Mouse (Mus musculus) MEL (cell line): ENCODE measurements at regions not wholly inside any gene's neighbourhood (a gene's known extent, or its start where the extent isn't known, plus 50 kb on each side); places are given as distances from the start of the nearest gene placed in this dataset.

Source experiments
- DNase-seq: peaks from one replicate; pipeline ENCODE4 v3.0.0; 2011; ENCODE audit warnings: low read depth, low spot score
- H3K27ac ChIP-seq: 2 replicates; pipeline ENCODE4 v1.5.1; 2012; ENCODE audit warnings: low read depth, mild to moderate bottlenecking, control low read depth, low read length, moderate library complexity; ENCODE audit not compliant: control insufficient read depth
- H3K27me3 ChIP-seq, 2 experiments: fragments of 150-350 bp in 1 of 2; sonication (generic) in 1 of 2; 2 replicates each; pipeline ENCODE4 v1.6.1; 2012; ENCODE audit warnings: low read length in 2 of 2, mild to moderate bottlenecking in 2 of 2, improper control_type of control experiment in 1 of 2, moderate library complexity in 1 of 2; ENCODE audit not compliant: insufficient read depth in 2 of 2, control insufficient read depth in 1 of 2
- H3K36me3 ChIP-seq, 2 experiments: 2 replicates each; pipeline ENCODE4 v1.6.1; 2012 to 2014; ENCODE audit warnings: low read length in 2 of 2, improper control_type of control experiment in 1 of 2, inconsistent platforms in 1 of 2, mild to moderate bottlenecking in 1 of 2; ENCODE audit not compliant: insufficient read depth in 2 of 2, control insufficient read depth in 1 of 2
- H3K4me1 ChIP-seq, 2 experiments: fragments of 150-350 bp in 1 of 2; sonication (generic) in 1 of 2; 2 replicates each; pipeline ENCODE4 v1.6.1; 2012; ENCODE audit warnings: low read length in 2 of 2, improper control_type of control experiment in 1 of 2, mild to moderate bottlenecking in 1 of 2; ENCODE audit not compliant: insufficient read depth in 2 of 2, control insufficient read depth in 1 of 2
- H3K4me3 ChIP-seq, 2 experiments: fragments of 150-350 bp in 1 of 2; sonication (generic) in 1 of 2; 2 replicates each; pipeline ENCODE4 v1.5.1; 2012; ENCODE audit warnings: low read depth in 2 of 2, low read length in 2 of 2, mild to moderate bottlenecking in 2 of 2, moderate library complexity in 2 of 2, control low read depth in 1 of 2, improper control_type of control experiment in 1 of 2; ENCODE audit not compliant: control insufficient read depth in 1 of 2, insufficient read depth in 1 of 2
- H3K79me2 ChIP-seq: 2 replicates; pipeline ENCODE4 v1.6.1; 2012; ENCODE audit warnings: mild to moderate bottlenecking, low read length, moderate library complexity; ENCODE audit not compliant: control insufficient read depth, poor library complexity, insufficient read depth
- H3K9ac ChIP-seq: 2 replicates; pipeline ENCODE4 v1.6.1; 2012; ENCODE audit warnings: low read depth, mild to moderate bottlenecking, control low read depth, low read length, moderate library complexity; ENCODE audit not compliant: control insufficient read depth, poor library complexity, severe bottlenecking
- H3K9me3 ChIP-seq: fragments of 150-350 bp; sonication (generic); replicated peaks from 2 replicates; pipeline ENCODE4 v1.6.1; 2012; ENCODE audit warnings: mild to moderate bottlenecking, low read length, improper control_type of control experiment, moderate library complexity; ENCODE audit not compliant: insufficient read depth
- CHD1 ChIP-seq: IDR thresholded peaks from 2 replicates; pipeline ENCODE4 v1.6.1; 2012; ENCODE audit warnings: low read depth, mild to moderate bottlenecking, inconsistent platforms, low read length, improper control_type of control experiment
- CHD2 ChIP-seq: IDR thresholded peaks from 2 replicates; pipeline ENCODE4 v1.6.1; 2011; ENCODE audit warnings: low read length, improper control_type of control experiment
- CTCF ChIP-seq, 3 experiments: IDR thresholded peaks in 2 of 3; conservative IDR thresholded peaks in 1 of 3; 2 replicates each; pipeline ENCODE4 v1.5.1; 2011 to 2012; ENCODE audit warnings: low read length in 3 of 3, low read depth in 2 of 3, mild to moderate bottlenecking in 2 of 3, improper control_type of control experiment in 1 of 3, inconsistent platforms in 1 of 3, mixed read lengths in 1 of 3, moderate library complexity in 1 of 3; ENCODE audit not compliant: control insufficient read depth in 1 of 3, insufficient read depth in 1 of 3, poor library complexity in 1 of 3, severe bottlenecking in 1 of 3
- EP300 ChIP-seq, 2 experiments: IDR thresholded peaks; 2 replicates each; pipeline ENCODE4 v1.6.1; 2011; ENCODE audit warnings: improper control_type of control experiment in 2 of 2, low read length in 2 of 2, low read depth in 1 of 2, mild to moderate bottlenecking in 1 of 2
- ETS1 ChIP-seq: IDR thresholded peaks from 2 replicates; pipeline ENCODE4 v1.6.1; 2012; ENCODE audit warnings: low read depth, mild to moderate bottlenecking, inconsistent platforms, low read length, improper control_type of control experiment, moderate library complexity
- MAFK ChIP-seq: IDR thresholded peaks from 2 replicates; pipeline ENCODE4 v1.6.1; 2011; ENCODE audit warnings: low read depth, mild to moderate bottlenecking, low read length, improper control_type of control experiment, borderline replicate concordance
- MAZ ChIP-seq: IDR thresholded peaks from 2 replicates; pipeline ENCODE4 v1.6.1; 2012; ENCODE audit warnings: low read depth, mild to moderate bottlenecking, inconsistent platforms, low read length, improper control_type of control experiment
- MEF2A ChIP-seq: IDR thresholded peaks from 2 replicates; pipeline ENCODE4 v1.6.1; 2014; ENCODE audit warnings: low read depth, mild to moderate bottlenecking, inconsistent platforms, low read length, improper control_type of control experiment; ENCODE audit not compliant: poor library complexity, insufficient replicate concordance, severe bottlenecking; ENCODE audit errors: extremely low read depth
- MXI1 ChIP-seq: IDR thresholded peaks from 2 replicates; pipeline ENCODE4 v1.6.1; 2011; ENCODE audit warnings: mild to moderate bottlenecking, low read depth, low read length, improper control_type of control experiment
- MYB ChIP-seq: IDR thresholded peaks from 2 replicates; pipeline ENCODE4 v1.6.1; 2011; ENCODE audit warnings: mild to moderate bottlenecking, low read depth, low read length, improper control_type of control experiment
- POLR2A ChIP-seq, 2 experiments: IDR thresholded peaks; 2 replicates each; pipeline ENCODE4 v1.6.1; 2011 to 2012; ENCODE audit warnings: low read length in 2 of 2, mild to moderate bottlenecking in 2 of 2, control low read depth in 1 of 2, improper control_type of control experiment in 1 of 2, low read depth in 1 of 2, moderate library complexity in 1 of 2; ENCODE audit not compliant: control insufficient read depth in 1 of 2, insufficient read depth in 1 of 2, poor library complexity in 1 of 2
- RAD21 ChIP-seq: IDR thresholded peaks from 2 replicates; pipeline ENCODE4 v1.6.1; 2011; ENCODE audit warnings: mild to moderate bottlenecking, low read depth, low read length, improper control_type of control experiment
- RCOR1 ChIP-seq: IDR thresholded peaks from 2 replicates; pipeline ENCODE4 v1.6.1; 2012; ENCODE audit warnings: low read depth, mild to moderate bottlenecking, inconsistent platforms, low read length, improper control_type of control experiment
- SIN3A ChIP-seq: IDR thresholded peaks from 2 replicates; pipeline ENCODE4 v1.6.1; 2012; ENCODE audit warnings: low read length, improper control_type of control experiment, inconsistent platforms
- SMC3 ChIP-seq: IDR thresholded peaks from 2 replicates; pipeline ENCODE4 v1.6.1; 2011; ENCODE audit warnings: low read depth, low read length, improper control_type of control experiment
- TAL1 ChIP-seq: IDR thresholded peaks from 2 replicates; pipeline ENCODE4 v1.6.1; 2012; ENCODE audit warnings: mild to moderate bottlenecking, inconsistent platforms, low read length, moderate library complexity, mixed read lengths
- TBP ChIP-seq: IDR thresholded peaks from 2 replicates; pipeline ENCODE4 v1.8.0; 2011; ENCODE audit warnings: low read depth, low read length, improper control_type of control experiment
- TCF12 ChIP-seq: IDR thresholded peaks from 2 replicates; pipeline ENCODE4 v1.6.1; 2014; ENCODE audit warnings: low read depth, mild to moderate bottlenecking, inconsistent platforms, low read length, improper control_type of control experiment, moderate library complexity
- USF2 ChIP-seq, 2 experiments: IDR thresholded peaks; 2 replicates each; pipeline ENCODE4 v1.6.1; 2011 to 2012; ENCODE audit warnings: improper control_type of control experiment in 2 of 2, low read length in 2 of 2, borderline replicate concordance in 1 of 2, inconsistent platforms in 1 of 2, low read depth in 1 of 2, mild to moderate bottlenecking in 1 of 2; ENCODE audit not compliant: insufficient read depth in 1 of 2
- ZNF384 ChIP-seq: IDR thresholded peaks from 2 replicates; pipeline ENCODE4 v1.6.1; 2012; ENCODE audit warnings: low read depth, mild to moderate bottlenecking, inconsistent platforms, low read length, improper control_type of control experiment

GRCm38 (mm10) chr9:115733104-115733503 lies 176.2 kb upstream of the Gadl1 start:
- TF ChIP-seq TCF12 (no peak), EP300 (IDR thresholded peaks at IDR 0.05; ENCODE audit: low read depth in 1 of 2, low read length in 2 of 2) (no peak), MYB (no peak)
- Histone ChIP-seq H3K9me3 (no peaks in the 10 kb centered on the region), H3K36me3 (no peaks in the 10 kb centered on the region)

GRCm38 (mm10) chr9:115739984-115740383 lies 169.3 kb upstream of the Gadl1 start:
- H3K79me2 ChIP-seq: no peaks in the 10 kb centered on the region
- no peak for TF ChIP-seq ETS1
- TF ChIP-seq ZNF384: no peak
- no peak for TF ChIP-seq EP300 (IDR thresholded peaks at IDR 0.05; ENCODE audit: low read depth in 1 of 2, low read length in 2 of 2)
- TF ChIP-seq TAL1: no peak
- TF ChIP-seq CHD2: no peak
- no peak for TF ChIP-seq CHD1
- H3K27ac ChIP-seq: no peak overlapping the region
- no peaks in the 10 kb centered on the region for H3K4me1 ChIP-seq
- H3K9ac ChIP-seq: no peak overlapping the region
- H3K9me3 ChIP-seq: no peaks in the 10 kb centered on the region
- H3K36me3 ChIP-seq: no peaks in the 10 kb centered on the region
- no peak for DNase-seq
- H3K4me3 ChIP-seq: no peak overlapping the region
- H3K27me3 ChIP-seq: no peaks in the 10 kb centered on the region

More at GRCm38 (mm10) chr9:115733104-115733503, 176.2 kb upstream of the Gadl1 start:
- no peak overlapping the region for H3K4me3 ChIP-seq
- no peak for DNase-seq
- no peak overlapping the region for H3K9ac ChIP-seq
- H3K27ac ChIP-seq: no peak overlapping the region
- no peaks in the 10 kb centered on the region for H3K79me2 ChIP-seq
- no peaks in the 10 kb centered on the region for H3K27me3 ChIP-seq
- no peaks in the 10 kb centered on the region for H3K4me1 ChIP-seq

DNA sequence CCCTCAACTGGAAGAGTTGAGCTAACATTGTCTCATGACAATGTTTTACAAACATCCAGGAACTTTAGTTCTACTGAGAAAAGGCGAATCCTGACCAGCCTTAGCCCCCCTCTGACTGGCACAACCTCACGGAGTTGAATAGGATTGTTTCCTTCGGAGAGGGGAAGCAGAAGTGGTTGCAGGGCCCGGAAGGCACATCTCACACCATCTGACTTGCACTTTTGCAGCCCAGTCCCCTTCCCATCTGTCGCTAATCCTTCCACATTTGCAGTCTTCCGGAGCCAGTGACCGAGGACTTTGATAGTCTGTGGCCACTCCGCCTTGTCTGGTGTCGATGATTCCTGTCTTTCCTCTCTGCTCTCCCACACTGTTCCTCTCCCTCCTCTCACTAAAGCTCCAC lies 162.8 kb upstream of the Gadl1 start:
- DNase-seq: no peak
- H3K9ac ChIP-seq: no peak overlapping the region
- no peak overlapping the region for H3K4me3 ChIP-seq
- no peak for TF ChIP-seq ZNF384
- TF ChIP-seq CTCF (IDR thresholded peaks at IDR 0.05 in 2 of 3, conservative IDR thresholded peaks at IDR 0.05 in 1 of 3; ENCODE audit: control insufficient read depth in 1 of 3, insufficient read depth in 1 of 3, low read depth in 2 of 3, low read length in 3 of 3, poor library complexity in 1 of 3, severe bottlenecking in 1 of 3): no peak
- TF ChIP-seq SMC3: no peak
- TF ChIP-seq RAD21: no peak
- no peak for TF ChIP-seq CHD2
- no peak for TF ChIP-seq POLR2A (IDR thresholded peaks at IDR 0.05; ENCODE audit: control insufficient read depth in 1 of 2, insufficient read depth in 1 of 2, low read depth in 1 of 2, low read length in 2 of 2, poor library complexity in 1 of 2)
- no peak for TF ChIP-seq MAZ
- no peak for TF ChIP-seq MAFK
- no peak for TF ChIP-seq TBP
- no peak for TF ChIP-seq USF2 (IDR thresholded peaks at IDR 0.05; ENCODE audit: borderline replicate concordance in 1 of 2, insufficient read depth in 1 of 2, low read depth in 1 of 2, low read length in 2 of 2)
- no peak for TF ChIP-seq RCOR1
- no peak for TF ChIP-seq SIN3A
- no peak for TF ChIP-seq EP300 (IDR thresholded peaks at IDR 0.05; ENCODE audit: low read depth in 1 of 2, low read length in 2 of 2)
- no peak for TF ChIP-seq MXI1
- TF ChIP-seq MEF2A: no peak
- H3K9me3 ChIP-seq: no peaks in the 10 kb centered on the region
- H3K27me3 ChIP-seq: no peaks in the 10 kb centered on the region
- H3K36me3 ChIP-seq: no peaks in the 10 kb centered on the region
- no peaks in the 10 kb centered on the region for H3K79me2 ChIP-seq
- H3K27ac ChIP-seq: no peak overlapping the region
- no peaks in the 10 kb centered on the region for H3K4me1 ChIP-seq
